Mouse (Mus musculus) ovary, adult 10 weeks (tissue): ENCODE data around the gene Shox2. TPM values are rescaled to one million over a fixed set of nuclear protein-coding genes. Genes with fewer than 3 reads are reported as not detected.

Experiments
- polyA plus RNA-seq: library from polyadenylated mRNA; stranded (reverse); fragments of 350-450 nt; fragmentation: Illumina TruSeq; extraction: RNeasy Lipid Tissue Mini Kit (QIAGEN cat#74804); gene quantifications from one replicate; pipeline ENCODE4 v1.2.3, GENCODE M21; 2014

The Shox2 gene
- 0.43 TPM for polyA plus RNA-seq

GRCm38 (mm10) chr3:66981706-66982105 is at the start of gene Shox2:
Shox2 (minus strand) TSS chr3:66981771.

GRCm38 (mm10) chr3:66981101-66981661 is 390 bp downstream of the Shox2 start, which contains the start of gene Rsrc1:
Rsrc1 (plus strand) TSS chr3:66981390.

Other genes with a start within 250 kb of the Shox2 start
- gene Rsrc1, start 381 bp downstream of the Shox2 start, polyA plus RNA-seq: 55.9 TPM